Mouse (Mus musculus) gastrocnemius, postnatal 10 days (tissue): Measurements from ENCODE around the gene Abcc10. TPM values are rescaled to one million over a fixed set of nuclear protein-coding genes. Genes with fewer than 3 reads are reported as not detected.

Experiments used
- DNase-seq: peaks from one replicate; pipeline ENCODE4 v3.0.0; 2021; ENCODE audit warnings: mixed read lengths
- total RNA-seq, 2 experiments: library from RNA; stranded (reverse); gene quantifications; 2 replicates each; pipeline ENCODE4 v1.2.3; 2021

The Abcc10 gene
- total RNA-seq, 2 experiments from 2014 or later: 3.5 to 4.2 TPM

DNA sequence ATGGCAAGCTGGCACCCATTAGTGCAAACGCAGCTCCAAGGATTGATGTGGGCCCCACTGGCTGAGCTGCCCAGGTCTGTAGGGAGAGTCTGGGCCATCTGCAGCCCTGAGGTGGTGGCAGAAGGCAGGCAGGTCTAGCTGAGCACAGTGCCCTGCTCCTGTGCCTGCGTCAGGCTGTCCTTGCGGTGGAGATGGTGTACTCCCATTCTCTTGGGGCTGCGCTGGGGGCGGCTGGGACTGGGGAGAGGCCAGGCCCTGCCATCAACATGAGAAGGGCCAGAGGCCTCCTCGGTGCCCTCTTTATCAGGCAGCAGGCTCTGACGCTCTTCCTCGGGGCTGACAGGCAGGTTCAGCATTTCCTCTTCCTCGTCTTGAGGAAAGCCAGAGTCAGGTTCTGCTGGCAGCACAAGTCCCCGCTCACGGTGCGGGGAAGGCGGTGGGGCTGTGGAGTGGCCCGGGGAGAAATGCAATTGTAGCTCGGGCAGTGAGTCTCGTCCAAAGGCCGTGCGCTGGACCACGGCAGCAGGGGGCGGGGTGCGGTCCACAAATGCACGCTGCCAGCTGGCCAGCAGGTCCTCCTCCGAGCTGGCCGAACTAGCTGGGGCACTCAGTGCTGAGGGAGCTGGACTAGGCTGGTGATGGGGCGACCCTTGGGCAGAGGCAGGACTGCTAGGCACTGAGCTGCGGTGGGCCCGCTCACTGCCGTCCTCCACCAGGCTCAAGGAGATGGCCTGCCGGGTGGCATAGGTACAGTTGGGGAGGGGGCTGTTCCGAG, 69.7 kb downstream of the Abcc10 start:
- no peak for DNase-seq

DNA sequence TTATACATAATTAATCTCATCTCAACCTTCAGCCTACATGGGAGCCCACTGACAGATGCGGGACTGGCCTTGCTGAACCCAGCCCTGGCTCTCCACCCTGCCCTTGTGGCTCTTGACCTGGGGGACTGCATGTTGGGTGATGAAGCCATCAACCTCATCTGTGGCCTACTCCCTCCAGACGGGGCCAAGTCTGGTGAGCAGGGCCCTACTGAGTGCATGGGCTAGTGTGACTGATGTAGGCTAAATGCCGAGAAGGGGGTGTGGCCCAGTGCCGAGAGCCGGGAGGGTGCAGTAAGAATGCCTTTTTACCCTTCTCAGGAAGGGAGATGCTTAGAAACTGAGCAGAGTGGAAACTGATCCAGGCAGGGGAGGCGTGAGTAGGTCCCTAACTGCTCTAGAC, 73.0 kb downstream of the Abcc10 start:
- no peak for DNase-seq

DNA sequence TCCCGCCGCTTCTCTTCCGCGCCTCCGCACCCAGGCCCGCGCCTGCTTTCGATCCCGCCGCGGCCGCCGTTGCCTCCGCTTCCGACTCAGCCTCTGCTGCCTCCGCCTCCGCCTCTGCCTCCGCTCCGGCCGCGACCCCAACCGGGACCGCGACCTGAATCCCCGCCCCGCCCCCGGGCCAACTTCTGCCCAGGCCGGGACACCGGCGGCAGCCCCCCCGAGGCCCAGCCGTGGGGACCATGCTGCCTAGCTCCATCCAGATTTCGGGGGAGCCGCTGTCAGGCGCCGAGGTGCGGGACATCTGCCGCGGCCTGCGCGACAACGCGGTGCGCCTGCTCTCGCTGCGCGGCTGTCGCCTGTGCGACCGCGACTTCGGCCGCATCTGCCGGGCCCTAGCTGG, 74.0 kb downstream of the Abcc10 start:
- peak; percentile 50 for DNase-seq

DNA sequence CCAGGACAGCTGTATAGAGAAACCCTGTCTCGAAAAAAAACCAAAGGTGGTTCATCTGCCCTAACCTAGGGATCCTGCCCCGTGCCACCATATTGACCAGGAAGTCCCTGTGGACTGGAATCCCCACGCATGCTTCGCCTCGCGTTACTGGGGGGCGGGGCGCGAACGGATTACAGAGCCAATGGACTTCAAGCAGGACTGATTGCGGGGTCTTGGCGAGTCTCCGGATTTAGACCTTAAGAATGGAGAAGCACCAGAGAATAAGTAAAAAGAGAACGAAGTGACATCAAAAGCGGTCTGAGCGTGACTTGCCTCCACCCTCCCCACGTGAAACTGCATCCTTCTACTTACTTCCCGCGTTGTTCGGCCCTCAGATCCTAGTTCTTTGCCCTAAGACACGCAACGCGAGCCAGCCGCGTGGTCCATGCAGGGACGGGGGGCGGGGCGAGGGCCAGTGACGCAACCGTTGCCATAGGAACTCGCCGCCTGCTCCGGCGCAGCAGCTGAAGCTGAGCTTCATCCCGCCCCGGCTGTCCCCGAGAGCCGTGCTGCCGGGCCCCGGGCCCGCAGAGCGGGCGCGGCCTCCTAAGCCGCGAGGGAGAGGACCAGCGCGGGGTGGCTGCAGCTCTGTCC, 74.6 kb downstream of the Abcc10 start, which contains the start of gene Lrrc73:
Lrrc73 (plus strand) TSS at position 80 of the 633 bp plus-strand sequence.
- DNase-seq: peak; percentile 94

Other genes with a start within 250 kb of the Abcc10 start
- 10 to 100 TPM; 62.6 to 63.8 TPM for gene Mrps18a, start 217.4 kb downstream of the Abcc10 start, total RNA-seq
- gene Rsph9, start 184.1 kb downstream of the Abcc10 start, total RNA-seq: under 1 TPM; 0.49 to 0.84 TPM
- 10 to 100 TPM; 14.0 to 14.7 TPM for gene Mad2l1bp, start 174.8 kb downstream of the Abcc10 start, total RNA-seq
- gene Gtpbp2, start 167.3 kb downstream of the Abcc10 start, total RNA-seq: 10 to 100 TPM; 44.9 to 59.2 TPM
- 10 to 100 TPM; 13.7 to 14.9 TPM for gene Polh, start 125.7 kb downstream of the Abcc10 start, total RNA-seq
- 10 to 100 TPM; 15.8 to 18.8 TPM for gene Xpo5, start 125.6 kb downstream of the Abcc10 start, total RNA-seq
- 10 to 100 TPM; 18.5 to 21.8 TPM for gene Polr1c, start 80.3 kb downstream of the Abcc10 start, total RNA-seq
- 10 to 100 TPM; 53.6 to 66.6 TPM for gene Yipf3, start 80.3 kb downstream of the Abcc10 start, total RNA-seq
- under 1 TPM; 0.54 to 0.79 TPM for gene Lrrc73, start 74.8 kb downstream of the Abcc10 start, total RNA-seq
- gene Tjap1, start 45.3 kb downstream of the Abcc10 start, total RNA-seq: 10 to 100 TPM; 42.3 to 64.0 TPM
- gene Dlk2, start 30.9 kb downstream of the Abcc10 start, total RNA-seq: under 1 TPM; 0.35 to 0.79 TPM
- 10 to 100 TPM; 17.5 to 24.1 TPM for gene Zfp318, start 55.4 kb upstream of the Abcc10 start, total RNA-seq
- 1 to 10 TPM; 1.9 to 2.0 TPM for gene Crip3, start 100.6 kb upstream of the Abcc10 start, total RNA-seq
- under 1 TPM in 1 of 2 experiments, not detected in 1; 0.36 TPM for gene Slc22a7, start 110.1 kb upstream of the Abcc10 start, total RNA-seq
- gene Ttbk1, start 159.3 kb upstream of the Abcc10 start, total RNA-seq: 1 to 10 TPM; 3.9 to 4.5 TPM
- 1 to 10 TPM; 4.9 to 5.2 TPM for gene Dnph1, start 168.4 kb upstream of the Abcc10 start, total RNA-seq
- gene Cul9, start 218.0 kb upstream of the Abcc10 start, total RNA-seq: 10 to 100 TPM; 11.3 to 11.5 TPM
- 10 to 100 TPM; 66.9 to 75.5 TPM for gene Srf, start 227.8 kb upstream of the Abcc10 start, total RNA-seq